Mouse (Mus musculus): Measurements from ENCODE around the gene Hipk1. TPM values are rescaled to one million over a fixed set of nuclear protein-coding genes. Genes with fewer than 3 reads are reported as not detected.
"Not testable (repeated sequence)": the region's sequence is repeated elsewhere in the genome, so short reads cannot be mapped to it uniquely, and the experiment has no call there.

The Hipk1 gene
- total RNA-seq (2021), result 100 to 1,000 TPM in 1 of 2 experiments, 10 to 100 TPM in 1; 87.7 to 124 TPM
- long read RNA-seq, experiment 1, full-length matches to known transcripts, result 1 of 20 reads
- long read RNA-seq, experiment 1, partial matches to known transcripts, result 19 of 20 reads
- long read RNA-seq, experiment 1, other reads (novel, unspliced or antisense), result 0 of 20 reads
- long read RNA-seq, experiment 2, partial matches to known transcripts, result 2 of 12 reads
- long read RNA-seq, experiment 2, other reads (novel, unspliced or antisense), result 10 of 12 reads

DNA sequence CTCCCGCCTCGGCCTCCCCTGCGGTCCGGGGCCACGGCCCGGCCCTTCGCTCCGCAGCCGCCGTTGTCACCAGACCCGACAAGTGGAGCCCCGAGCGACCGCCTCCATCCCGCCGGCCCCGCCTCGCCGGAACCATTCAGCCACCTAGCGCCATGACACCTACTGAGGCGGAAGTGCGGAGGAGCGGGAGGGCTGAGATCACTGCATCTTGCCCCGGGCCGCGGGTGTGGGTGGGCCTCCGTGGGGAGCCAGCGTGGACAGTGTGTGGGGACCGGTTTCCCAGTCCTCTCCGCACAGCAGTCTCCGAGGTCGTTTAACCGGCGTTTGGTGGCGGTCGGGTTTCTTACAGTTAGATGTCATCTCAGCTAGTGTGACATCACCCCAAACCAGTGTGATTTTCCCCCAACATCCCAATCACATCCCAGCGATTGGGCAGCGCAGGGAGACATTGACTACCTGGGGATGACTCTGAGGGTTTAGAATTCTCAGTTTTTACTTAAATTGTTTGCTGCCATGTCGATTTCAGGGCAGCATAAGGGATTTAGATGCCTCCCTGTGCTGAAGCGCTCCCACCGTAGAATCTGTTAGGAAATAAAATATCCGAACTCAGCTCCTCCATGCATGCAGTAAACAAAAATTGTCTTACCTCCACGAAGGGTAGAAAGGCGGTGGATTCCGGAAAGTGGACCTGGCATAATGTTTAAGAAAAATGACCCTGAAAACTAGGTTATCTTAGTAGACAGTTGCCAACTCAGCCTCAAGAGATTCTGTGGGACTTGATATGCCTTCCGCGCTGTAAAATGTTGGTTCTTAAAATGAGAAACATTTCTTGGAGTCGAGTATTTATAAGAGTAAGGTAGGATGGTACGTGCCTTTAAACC lies at the start of gene Hipk1:
Gene Hipk1 (minus strand): TSS at position 334 of the 881 bp plus-strand sequence.
- peak; percentile 95 to 97 for DNase-seq

DNA sequence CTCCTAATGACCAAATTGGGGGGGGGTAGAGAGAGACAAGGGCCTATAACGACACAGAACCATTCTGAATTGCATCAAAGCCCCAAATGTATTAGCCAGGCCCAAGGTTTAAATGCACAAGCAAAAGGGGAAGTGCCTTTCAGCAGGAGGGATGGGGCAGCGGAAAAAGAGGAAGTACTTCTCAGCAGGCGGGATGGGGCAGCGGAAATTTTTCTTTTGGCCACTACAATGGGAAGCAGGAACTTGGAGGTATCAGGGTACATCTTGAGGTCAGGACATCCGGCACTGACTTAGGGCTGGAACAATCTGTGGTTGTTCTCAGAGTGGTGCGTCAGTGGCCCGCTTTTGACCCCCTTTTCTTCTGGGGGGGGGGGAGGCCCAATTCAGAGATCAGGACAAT lies 49.6 kb upstream of the Hipk1 start:
- not testable (repeated sequence) for DNase-seq

DNA sequence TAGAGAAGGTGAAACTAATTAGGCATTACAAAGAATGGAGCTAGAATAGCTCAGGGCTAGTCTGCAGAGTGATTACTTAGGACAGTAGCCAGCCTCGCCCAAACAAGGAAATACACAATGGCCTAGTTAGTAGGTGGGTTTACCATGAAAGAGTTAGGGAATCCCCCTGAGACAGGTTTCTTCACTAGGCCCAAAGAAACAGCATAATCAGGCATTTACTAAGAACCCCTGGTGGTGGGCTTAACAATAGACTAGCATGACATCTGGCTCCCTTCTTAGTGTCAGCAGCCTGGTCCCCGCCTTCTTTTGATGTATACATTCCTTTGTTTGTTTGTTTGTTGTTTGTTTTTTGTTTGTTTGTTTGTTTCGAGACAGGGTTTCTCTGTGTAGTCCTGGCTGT lies 48.8 kb upstream of the Hipk1 start:
- DNase-seq, result not testable (repeated sequence)

DNA sequence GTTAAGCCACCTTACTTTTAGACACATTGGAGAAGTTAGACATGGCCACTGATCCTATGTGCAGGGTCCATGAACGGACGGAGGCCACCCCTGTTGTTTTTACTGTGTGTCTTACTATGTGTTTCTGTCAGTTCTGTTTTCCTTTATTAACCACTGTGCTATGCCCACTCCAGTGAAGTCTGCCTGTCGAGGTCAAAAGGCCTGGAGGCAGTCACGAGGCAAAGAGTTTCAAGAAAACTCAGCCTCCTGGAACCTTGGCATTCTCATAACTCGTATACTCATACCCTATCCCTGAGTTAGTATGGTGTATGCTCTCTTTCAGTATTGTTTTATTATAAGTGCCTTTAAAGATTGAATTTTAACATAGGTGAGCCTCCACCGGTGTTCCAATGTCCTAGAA lies 48.3 kb upstream of the Hipk1 start:
- no peak for DNase-seq

DNA sequence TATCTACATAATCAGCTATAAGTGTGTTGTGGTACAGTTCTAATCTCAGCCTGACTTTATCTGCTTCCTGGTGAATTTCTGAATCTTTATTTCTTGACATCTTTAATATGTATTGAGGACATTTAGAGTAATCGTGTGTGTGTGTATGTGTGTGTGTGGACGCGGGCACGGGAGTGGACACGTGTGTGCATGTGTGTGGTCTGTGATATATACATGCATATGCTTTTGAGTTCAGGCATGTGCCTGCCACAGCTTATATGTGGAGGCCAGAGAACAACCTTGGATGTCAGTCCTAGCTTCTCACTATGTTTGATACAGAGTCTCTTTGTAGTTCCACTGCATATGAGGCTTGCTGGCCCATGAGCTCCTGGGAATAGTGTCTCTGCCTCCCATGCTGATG lies 45.1 kb upstream of the Hipk1 start:
- no peak for DNase-seq

DNA sequence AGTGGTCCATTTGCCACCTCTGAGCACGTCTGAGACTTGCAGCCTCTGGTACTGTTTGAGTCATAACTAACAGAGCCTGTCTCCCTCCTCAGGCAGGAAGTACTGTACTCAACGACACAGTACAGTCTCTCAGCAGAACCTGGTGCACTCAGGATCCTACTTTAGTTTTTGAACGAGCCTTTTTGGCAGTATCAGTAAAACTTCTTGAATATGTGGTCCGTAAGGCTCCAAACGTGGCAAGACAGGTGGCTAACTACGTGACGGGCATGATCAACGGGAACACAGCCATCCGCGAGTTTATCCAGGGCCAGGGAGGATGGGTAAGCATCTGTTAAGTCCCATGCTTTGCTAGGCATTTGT lies 44.6 kb upstream of the Hipk1 start:
- DNase-seq, result no peak

DNA sequence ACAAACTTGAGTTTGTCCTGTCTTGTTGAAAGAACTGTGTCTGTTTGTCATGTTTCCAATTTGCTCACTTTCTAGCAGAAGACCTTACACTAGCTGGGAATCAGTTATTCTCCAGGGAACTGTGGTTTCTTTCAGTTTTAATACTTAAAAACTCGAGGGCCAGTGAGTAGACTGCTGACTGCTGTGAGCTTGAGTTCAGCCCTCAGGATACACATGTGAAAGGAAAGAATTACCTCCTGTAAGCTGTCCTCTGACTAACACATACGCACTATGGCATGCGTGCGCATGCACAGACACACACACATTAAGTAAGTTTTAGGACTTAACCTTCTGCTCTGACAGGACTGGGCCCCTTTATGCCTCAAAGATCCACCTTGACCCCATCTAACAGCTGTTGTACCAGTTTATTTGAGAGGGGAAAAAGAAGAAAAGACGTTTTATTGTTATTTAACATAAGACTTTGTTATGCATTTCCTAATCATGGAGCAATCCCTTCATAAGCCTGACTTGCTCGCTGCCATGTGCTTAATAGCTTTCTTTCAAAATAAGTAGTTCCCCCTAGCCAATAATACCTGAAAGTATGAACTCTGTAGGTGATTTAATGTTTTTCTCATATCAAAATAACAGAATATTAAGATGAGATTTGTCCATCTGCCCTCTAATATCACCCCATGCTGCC lies 44.0 kb upstream of the Hipk1 start:
- no peak for DNase-seq

DNA sequence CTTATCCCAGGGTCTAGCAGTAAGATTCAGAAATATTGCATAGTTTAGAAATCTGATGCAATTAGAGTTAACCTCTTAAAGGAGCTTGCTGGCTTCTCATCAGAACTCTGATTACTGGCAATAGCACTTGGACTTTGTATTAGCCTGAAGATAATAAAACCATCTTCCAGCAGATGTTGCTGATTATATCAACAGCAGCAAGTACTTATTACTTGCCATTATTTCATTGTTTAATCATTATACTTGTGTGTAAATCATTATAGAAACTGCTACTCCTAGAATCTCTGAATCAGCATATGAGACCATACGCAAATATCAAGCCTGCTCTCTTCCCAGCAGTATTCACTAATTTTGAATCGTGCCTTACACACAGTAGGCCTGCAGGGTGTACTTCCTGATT lies 42.6 kb upstream of the Hipk1 start:
- DNase-seq, result no peak

DNA sequence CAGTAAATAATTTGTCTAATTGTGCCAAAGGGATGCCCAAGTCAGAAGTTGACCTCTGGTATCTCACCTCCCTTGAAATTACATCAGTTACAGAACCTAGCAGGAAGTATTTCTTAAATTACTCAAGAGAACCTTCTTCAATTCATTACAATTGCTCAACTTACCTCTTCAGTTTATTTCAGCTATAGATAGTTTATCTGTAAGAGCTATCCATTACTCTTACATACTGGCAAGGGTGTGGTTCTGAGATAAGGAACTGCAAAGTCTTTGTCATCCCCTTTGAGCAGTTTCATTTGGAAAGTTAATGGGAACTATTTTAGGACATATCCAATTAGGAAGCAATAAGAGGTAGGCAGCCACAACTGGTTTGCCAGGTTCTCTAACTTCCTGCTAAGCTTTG lies 41.1 kb upstream of the Hipk1 start, which contains the start of gene Bcl2l15:
Gene Bcl2l15 (plus strand): TSS at position 176 of the 400 bp plus-strand sequence.
- no peak for DNase-seq

DNA sequence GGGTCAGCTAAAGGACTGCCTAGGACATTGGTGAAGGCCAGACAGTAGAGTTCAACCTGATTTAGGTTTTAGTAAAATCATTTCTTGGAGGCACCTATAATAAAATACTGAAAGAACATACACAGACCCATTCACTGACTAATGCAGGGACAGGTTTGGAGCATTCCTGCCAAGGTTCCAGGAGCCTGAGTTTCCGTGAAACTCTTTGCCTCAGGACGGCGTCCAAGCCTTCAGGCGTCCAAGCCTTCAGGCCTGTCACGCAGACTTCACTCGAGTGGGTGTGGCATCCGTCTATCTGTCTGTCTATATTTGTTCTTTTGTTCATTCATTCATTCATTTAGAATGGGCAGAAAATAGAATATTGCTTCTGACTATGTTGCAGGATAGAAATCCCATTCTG lies 39.8 kb upstream of the Hipk1 start:
- DNase-seq, result peak in 1 of 2 experiments; percentile 7

DNA sequence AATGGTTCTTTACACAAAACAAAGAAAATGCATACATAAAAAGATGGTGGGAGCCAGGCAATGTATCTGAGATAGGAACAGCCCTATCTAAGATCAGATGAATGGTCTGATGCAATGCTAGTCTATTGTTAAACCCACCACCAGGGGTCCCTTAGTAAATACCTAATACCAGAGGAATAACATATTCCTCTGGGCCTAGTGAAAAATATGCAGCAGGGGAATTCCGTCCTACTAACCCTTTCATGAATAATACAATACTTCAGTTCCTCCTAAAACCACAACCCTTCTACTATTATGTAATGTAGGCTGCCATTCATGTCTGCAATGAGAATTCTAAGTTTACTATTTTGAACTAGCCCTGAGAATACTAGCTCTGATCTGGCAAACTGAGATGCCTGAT lies 39.3 kb upstream of the Hipk1 start:
- DNase-seq, result not testable (repeated sequence)

DNA sequence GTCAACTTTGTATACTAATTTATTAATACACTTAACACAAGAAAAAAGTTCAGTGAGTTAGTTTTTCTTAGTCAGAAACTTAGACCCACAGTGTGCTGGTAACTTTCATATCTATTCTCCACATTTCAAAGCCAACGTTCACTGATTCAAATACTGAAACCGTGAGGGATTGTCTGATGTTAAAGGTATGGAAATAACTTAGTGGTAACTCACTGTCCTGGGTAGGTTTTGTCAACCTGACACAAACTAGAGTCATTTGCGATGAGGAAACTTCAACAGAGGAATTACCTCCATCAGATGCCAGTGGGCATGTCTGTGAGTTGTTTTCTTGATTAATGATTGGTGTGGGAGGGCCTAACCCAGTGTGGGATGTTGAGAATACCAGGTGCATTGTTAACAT lies 37.7 kb upstream of the Hipk1 start:
- no peak for DNase-seq

DNA sequence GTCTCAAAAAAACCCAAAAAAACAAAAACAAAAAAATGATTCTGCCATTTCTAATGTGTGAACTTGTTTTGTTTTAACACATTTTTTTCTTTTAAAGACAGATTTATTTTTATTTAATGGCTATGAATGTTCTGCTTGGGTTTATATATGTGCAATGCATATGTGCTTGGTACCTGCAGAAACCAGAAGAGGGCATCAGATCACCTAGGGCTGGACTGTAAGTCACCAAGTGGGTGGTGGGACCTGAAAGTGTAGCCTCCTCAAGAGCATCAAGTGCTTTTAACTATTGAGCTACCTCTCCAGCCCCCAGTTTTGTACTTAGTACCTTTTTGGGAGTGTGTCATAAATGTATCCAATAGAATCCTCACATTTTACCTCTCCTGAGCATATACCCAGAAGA lies 36.2 kb upstream of the Hipk1 start:
- DNase-seq, result no peak

DNA sequence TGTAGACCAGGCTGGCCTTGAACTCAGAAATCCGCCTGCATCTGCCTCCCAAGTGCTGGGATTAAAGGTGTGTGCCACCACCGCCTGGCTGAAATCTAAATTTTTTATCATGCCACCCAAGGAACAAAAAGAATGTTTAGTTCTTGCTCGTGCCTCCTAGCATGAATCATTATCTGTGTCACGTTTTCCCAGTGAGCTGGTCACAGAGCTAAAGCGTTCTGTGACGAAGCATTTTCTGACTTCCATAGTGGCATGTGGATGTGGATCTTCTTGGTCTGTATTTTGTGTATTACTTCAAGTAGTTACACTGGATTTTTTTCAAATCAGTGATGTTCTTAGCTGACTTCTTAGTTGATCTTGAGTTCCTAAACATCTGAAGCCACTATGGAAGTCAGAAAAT lies 19.6 kb upstream of the Hipk1 start:
- no peak for DNase-seq

DNA sequence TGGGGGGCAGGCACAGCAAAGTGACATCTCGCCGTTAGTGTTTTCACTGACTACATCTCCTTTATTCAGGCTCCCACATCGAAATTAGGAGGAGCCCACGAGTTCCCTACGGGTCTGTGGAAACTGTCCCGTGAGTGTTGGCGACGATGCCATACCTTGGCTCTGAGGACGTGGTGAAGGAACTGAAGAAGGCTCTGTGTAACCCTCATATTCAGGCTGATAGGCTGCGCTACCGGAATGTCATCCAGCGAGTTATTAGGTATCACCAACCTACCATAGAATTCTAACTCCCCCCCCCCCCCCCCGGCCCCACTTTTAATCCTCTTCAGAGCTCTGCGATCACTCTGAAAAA lies 18.4 kb upstream of the Hipk1 start:
- DNase-seq, result no peak

DNA sequence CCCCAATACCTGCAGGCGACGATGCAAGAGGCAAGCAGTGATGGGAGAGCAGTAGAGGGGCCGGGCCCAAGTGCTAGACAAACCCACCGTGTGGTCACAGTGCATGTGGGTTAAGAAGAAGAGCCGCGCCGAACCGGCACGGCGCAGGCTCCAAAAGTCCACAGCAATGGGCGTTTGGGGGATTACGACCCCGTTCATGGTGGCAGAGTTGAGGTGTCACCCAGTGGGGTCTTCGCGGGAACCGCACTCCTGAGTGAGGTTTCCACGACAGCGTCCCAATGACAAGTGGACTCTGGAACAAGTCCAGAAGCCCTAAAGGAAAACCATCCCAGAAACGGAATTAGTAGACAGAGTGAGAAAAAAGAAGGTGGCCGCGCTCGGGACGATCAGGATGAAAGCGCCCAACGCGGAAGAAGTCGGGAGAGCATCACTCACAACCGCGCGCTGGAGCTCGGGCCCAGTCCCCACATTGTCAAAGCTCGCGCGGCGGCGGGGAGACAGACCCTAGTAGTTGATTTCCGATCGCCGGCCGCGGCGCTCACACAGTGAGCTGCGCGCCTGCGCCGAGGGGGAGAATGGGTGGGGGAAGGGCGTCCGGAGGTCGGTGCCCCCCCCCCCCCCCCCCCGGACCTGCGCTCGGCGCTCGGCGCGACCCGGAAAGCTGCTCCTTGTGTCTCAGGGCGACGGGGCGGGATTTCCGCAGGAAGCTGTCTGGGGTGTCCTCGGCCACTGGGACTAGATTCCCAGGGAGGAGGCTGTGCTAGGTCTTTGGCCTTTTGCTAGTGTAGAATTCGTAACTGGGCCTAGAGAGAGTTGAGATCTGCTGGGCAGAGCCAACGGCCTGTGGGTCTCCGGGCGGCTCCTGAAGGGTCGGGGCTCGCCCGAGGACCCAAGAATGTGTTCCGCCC lies 17.8 kb upstream of the Hipk1 start, which contains the start of the genes Dclre1b, Ap4b1 and Gm43064:
Gene Dclre1b (minus strand): TSS at position 554 of the 908 bp plus-strand sequence.
Gene Ap4b1 (plus strand): TSS at position 630 of the 908 bp plus-strand sequence.
Gene Gm43064 (plus strand): TSS at position 683 of the 908 bp plus-strand sequence.
- peak; percentile 93 to 95 for DNase-seq

DNA sequence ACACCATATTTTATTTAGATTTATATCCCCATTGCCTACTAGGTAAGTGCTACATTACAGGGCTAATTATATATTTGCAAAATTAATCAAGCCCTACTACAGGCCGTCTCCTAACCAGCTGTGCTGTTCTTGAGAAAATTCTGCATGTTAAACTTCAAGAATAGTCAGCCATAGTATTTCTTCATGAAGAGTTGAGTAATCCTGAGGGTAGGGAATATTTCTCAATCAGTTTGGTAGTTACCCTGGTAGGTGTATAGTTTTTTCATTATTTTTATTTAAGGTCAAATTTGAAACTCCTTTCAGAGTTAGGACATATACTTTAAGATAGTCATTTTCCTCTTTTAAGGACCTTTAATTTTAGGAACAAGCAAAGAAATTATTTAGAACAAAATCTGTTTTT lies 14.3 kb upstream of the Hipk1 start:
- DNase-seq, result no peak

DNA sequence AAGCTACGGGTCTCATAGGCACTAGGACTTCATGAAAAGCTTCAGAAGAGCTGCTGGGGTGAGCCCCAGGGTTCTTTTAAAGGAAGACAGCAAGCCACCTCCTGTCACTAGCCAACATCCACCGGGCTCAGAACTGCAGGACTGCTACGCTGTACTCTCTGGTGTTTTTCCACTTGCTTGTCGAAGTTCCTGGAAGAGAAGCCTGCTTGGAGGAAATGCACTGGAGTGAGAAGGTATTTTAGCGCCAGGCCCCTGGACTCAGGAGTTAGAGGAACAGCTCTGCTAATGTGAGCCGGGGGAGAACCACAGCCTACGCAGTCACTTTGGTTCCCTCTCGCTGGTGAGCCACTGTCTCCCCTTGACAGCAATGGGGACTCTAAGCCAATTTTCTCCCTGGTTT lies 11.5 kb upstream of the Hipk1 start:
- peak; percentile 41 to 57 for DNase-seq

DNA sequence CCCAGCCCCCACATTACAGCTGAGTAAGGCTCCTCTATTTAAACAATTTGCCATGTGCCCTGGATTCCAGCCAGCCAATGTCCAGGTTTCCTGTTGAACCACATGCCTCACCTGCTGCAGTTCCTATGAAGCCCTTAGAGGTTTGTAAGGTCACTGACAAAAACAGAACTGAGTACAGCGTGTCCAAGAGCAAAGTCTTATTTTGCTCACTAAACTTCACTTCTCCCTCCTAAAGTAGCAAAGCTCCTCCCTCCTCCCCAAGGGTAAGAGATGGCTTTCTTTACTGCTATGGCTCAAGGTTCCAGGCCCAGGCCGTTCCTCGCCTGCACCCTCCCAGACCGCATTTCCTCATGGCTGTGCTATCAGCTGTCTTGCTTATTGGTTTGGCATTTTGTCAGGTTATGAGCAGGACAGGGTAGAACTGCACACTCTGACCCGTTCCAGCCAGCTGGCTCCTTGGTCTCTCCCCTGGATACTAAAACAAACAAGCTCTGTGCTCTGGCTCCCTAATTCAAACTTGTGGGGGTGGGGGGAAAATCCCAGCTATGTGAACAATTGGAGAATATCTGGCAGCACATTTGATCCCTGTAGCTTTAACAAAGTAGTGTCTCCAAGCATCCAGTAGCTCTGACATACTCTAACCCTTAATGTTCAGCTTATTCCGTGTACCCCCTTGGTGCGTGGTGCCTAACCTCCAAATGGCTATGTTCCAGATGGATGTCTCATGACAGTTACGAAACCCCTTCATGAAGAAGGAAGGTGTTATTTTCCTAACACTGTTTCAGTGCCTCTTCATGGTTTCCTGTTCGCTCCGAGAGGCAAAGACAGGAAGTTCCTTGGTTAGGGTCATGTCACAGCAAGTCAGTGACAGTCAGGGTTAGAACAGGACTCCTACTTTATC lies 10.5 kb upstream of the Hipk1 start:
- DNase-seq, result peak; percentile 92 to 97

DNA sequence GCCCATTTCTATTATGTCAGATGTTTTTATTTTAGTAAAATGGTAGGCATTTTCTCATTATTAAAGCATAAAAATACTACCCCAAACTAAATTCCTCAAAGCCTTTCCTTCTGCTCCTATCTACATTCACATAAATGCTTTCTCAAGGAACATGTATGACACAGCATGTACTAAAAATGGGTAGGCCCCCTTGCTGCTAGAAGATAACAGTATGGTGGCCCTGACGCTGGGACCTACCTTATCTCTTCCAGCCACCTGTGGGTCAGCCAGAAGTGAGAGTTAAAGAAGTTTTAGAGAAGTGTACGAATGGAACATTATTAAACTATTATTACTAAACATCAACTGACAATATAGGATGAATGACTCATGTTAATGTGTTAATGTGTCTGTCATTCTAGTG lies 8.1 kb upstream of the Hipk1 start:
- no peak for DNase-seq

DNA sequence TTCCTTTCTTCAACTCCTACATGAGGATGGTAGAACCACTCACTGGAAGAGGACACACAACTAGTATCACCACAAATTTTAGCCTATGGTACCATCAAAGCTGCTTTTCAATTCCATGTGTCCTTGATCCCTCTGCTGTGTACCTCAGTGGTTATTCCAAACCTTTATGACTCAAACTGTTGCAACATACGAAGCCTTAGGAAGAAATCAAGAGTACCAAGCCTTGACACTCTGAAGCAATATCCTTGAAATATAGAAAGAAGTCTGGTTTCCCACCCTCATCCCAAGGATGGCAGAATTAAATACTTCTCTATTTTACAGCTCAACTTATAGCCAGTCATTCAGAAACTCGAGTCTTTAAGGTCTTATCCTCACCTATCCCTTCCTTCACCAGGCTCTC lies 5.0 kb upstream of the Hipk1 start:
- DNase-seq, result no peak

Data from heart, adult 18-20 months (tissue).